Mouse (Mus musculus): ENCODE measurements around the gene Herc3.

DNA sequence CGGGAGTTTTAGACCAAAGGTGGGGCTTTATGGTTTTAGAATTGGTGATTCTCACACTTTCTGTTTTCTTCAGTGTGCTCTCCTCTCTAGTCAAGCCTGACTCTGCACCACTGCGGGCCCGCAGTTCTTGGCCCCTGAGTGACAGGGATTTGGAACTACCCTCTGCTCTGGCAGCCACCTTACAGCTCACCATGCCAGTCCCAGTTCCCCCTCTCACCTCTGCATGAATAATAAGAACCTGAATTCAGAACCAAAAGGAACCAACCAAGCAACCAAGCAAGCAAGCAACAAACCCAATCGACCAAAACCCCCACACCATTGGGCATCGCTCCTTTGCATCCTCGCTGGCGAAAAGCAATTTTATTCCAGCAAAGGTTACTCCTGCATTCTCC is 429 bp upstream of the Herc3 start:
- TF ChIP-seq CTCF (IDR thresholded peaks at IDR 0.05; ENCODE audit: borderline replicate concordance, insufficient read depth, low read depth, low read length) (no peak), POLR2A (IDR thresholded peaks at IDR 0.05; ENCODE audit: borderline replicate concordance, insufficient read depth, low read length) (no peak)
